Mouse (Mus musculus): Measurements from ENCODE around the gene Atxn2l. TPM values are rescaled to one million over a fixed set of nuclear protein-coding genes. Genes with fewer than 3 reads are reported as not detected.

Atxn2l gene
- total RNA-seq (2021): 100 to 1,000 TPM; 102 to 144 TPM

- DNase-seq (ENCODE audit: low spot score in 2 of 2): peak; percentile 99
- intact Hi-C loops (cut with DNase I): loop anchor here (2.0 to 5.0 kb wide), 2 partner anchors 75 to 231 kb away; partner anchors contain the start of genes Rabep2 and Sbk1
Observed at GRCm38 (mm10) chr7:126503273-126503878, at the start of gene Atxn2l. Gene Atxn2l, minus strand, starts transcription at chr7:126503437.

- DNase-seq (ENCODE audit: low spot score in 2 of 2): no peak
- intact Hi-C loops (cut with DNase I): no loop called here
Observed at GRCm38 (mm10) chr7:126545631-126546030, 42.4 kb upstream of the Atxn2l start.

- no peak for DNase-seq (ENCODE audit: low spot score in 2 of 2)
- intact Hi-C loops (cut with DNase I): no loop called here
Observed at GRCm38 (mm10) chr7:126541661-126542060, 38.4 kb upstream of the Atxn2l start.

GRCm38 (mm10) chr7:126537820-126538585 lies 34.8 kb upstream of the Atxn2l start:
- intact Hi-C loops (cut with DNase I): no loop called here
- DNase-seq (ENCODE audit: low spot score in 2 of 2): no peak

- intact Hi-C loops (cut with DNase I): no loop called here
- no peak for DNase-seq (ENCODE audit: low spot score in 2 of 2)
Observed at GRCm38 (mm10) chr7:126536466-126536865, 33.2 kb upstream of the Atxn2l start.

- intact Hi-C loops (cut with DNase I): no loop called here
- no peak for DNase-seq (ENCODE audit: low spot score in 2 of 2)
Observed at GRCm38 (mm10) chr7:126535766-126536165, 32.5 kb upstream of the Atxn2l start.

GRCm38 (mm10) chr7:126533434-126533833 lies 30.2 kb upstream of the Atxn2l start:
- DNase-seq (ENCODE audit: low spot score in 2 of 2): no peak
- intact Hi-C loops (cut with DNase I): no loop called here

GRCm38 (mm10) chr7:126528166-126528577 lies 24.9 kb upstream of the Atxn2l start:
- intact Hi-C loops (cut with DNase I): loop anchor here (2.0 to 5.0 kb wide), 3 partner anchors 51 to 206 kb away; no protein-coding TSS in a partner anchor
- no peak for DNase-seq (ENCODE audit: low spot score in 2 of 2)

GRCm38 (mm10) chr7:126523316-126523715 lies 20.1 kb upstream of the Atxn2l start:
- intact Hi-C loops (cut with DNase I): no loop called here
- DNase-seq (ENCODE audit: low spot score in 2 of 2): no peak

- intact Hi-C loops (cut with DNase I): loop anchor here (5.0 kb wide), 1 partner anchor 187 kb away; no protein-coding TSS in a partner anchor
- DNase-seq (ENCODE audit: low spot score in 2 of 2): no peak
Observed at GRCm38 (mm10) chr7:126519513-126519912, 16.3 kb upstream of the Atxn2l start.

GRCm38 (mm10) chr7:126518261-126518941 lies 15.2 kb upstream of the Atxn2l start:
- intact Hi-C loops (cut with DNase I): loop anchor here (5.0 kb wide), 1 partner anchor 186 kb away; no protein-coding TSS in a partner anchor
- no peak for DNase-seq (ENCODE audit: low spot score in 2 of 2)

GRCm38 (mm10) chr7:126511287-126511686 lies 8.1 kb upstream of the Atxn2l start:
- intact Hi-C loops (cut with DNase I): no loop called here
- no peak for DNase-seq (ENCODE audit: low spot score in 2 of 2)

- intact Hi-C loops (cut with DNase I): no loop called here
Observed at GRCm38 (mm10) chr7:126507126-126507778, 4.0 kb upstream of the Atxn2l start.

GRCm38 (mm10) chr7:126504913-126505312 lies 1.7 kb upstream of the Atxn2l start:
- intact Hi-C loops (cut with DNase I): loop anchor here (5.0 kb wide), 1 partner anchor 233 kb away; the partner anchor contains the start of gene Sbk1
- no peak for DNase-seq (ENCODE audit: low spot score in 2 of 2)

More at GRCm38 (mm10) chr7:126507126-126507778, 4.0 kb upstream of the Atxn2l start:
- DNase-seq (ENCODE audit: low spot score in 2 of 2): no peak

GRCm38 (mm10) chr7:126502751-126503150 lies 486 bp downstream of the Atxn2l start:
- intact Hi-C loops (cut with DNase I): loop anchor here (1.0 to 5.0 kb wide), 3 partner anchors 15 to 230 kb away; partner anchors contain the start of genes Rabep2, Sbk1 and Tufm
- no peak for DNase-seq (ENCODE audit: low spot score in 2 of 2)

- peak; percentile 93 to 95 for DNase-seq (ENCODE audit: low spot score in 2 of 2)
- intact Hi-C loops (cut with DNase I): loop anchor here (1.0 to 5.0 kb wide), 3 partner anchors 15 to 230 kb away; partner anchors contain the start of genes Rabep2, Sbk1 and Tufm
Observed at GRCm38 (mm10) chr7:126502023-126502741, 1.1 kb downstream of the Atxn2l start.

- intact Hi-C loops (cut with DNase I): loop anchor here (1.0 to 5.0 kb wide), 3 partner anchors 14 to 229 kb away; partner anchors contain the start of genes Rabep2, Sbk1 and Tufm
- DNase-seq (ENCODE audit: low spot score in 2 of 2): no peak
Observed at GRCm38 (mm10) chr7:126501684-126502022, 1.6 kb downstream of the Atxn2l start.

- intact Hi-C loops (cut with DNase I): no loop called here
- DNase-seq (ENCODE audit: low spot score in 2 of 2): no peak
Observed at GRCm38 (mm10) chr7:126499416-126499815, 3.8 kb downstream of the Atxn2l start.

- DNase-seq (ENCODE audit: low spot score in 2 of 2): no peak
- intact Hi-C loops (cut with DNase I): no loop called here
Observed at GRCm38 (mm10) chr7:126497966-126498365, 5.3 kb downstream of the Atxn2l start.
